Mouse (Mus musculus) CH12.LX (cell line): ENCODE measurements around the gene Cdk14.

ENCODE experiments used
- CTCF ChIP-seq, 2 experiments: IDR thresholded peaks in 1 of 2; conservative IDR thresholded peaks in 1 of 2; 2 replicates each; pipeline ENCODE4 v1.5.1; 2011 to 2012; ENCODE audit warnings: low read depth in 2 of 2, low read length in 2 of 2, improper control_type of control experiment in 1 of 2, inconsistent platforms in 1 of 2, mild to moderate bottlenecking in 1 of 2, moderate library complexity in 1 of 2
- E2F4 ChIP-seq: IDR thresholded peaks from 2 replicates; pipeline ENCODE4 v1.6.1; 2011; ENCODE audit warnings: low read depth, low read length, improper control_type of control experiment; ENCODE audit not compliant: insufficient replicate concordance
- ELF1 ChIP-seq: IDR thresholded peaks from 2 replicates; pipeline ENCODE4 v1.6.1; 2014; ENCODE audit warnings: low read depth, mild to moderate bottlenecking, inconsistent platforms, low read length, improper control_type of control experiment
- EP300 ChIP-seq: IDR thresholded peaks from 2 replicates; pipeline ENCODE4 v1.6.1; 2011; ENCODE audit warnings: low read length, improper control_type of control experiment
- IRF4 ChIP-seq: IDR thresholded peaks from 2 replicates; pipeline ENCODE4 v1.6.1; 2014; ENCODE audit warnings: low read depth, mild to moderate bottlenecking, inconsistent platforms, low read length, improper control_type of control experiment
- MAX ChIP-seq: IDR thresholded peaks from 2 replicates; pipeline ENCODE4 v1.6.1; 2011; ENCODE audit warnings: low read length, improper control_type of control experiment
- MXI1 ChIP-seq: IDR thresholded peaks from 2 replicates; pipeline ENCODE4 v1.6.1; 2011; ENCODE audit warnings: mild to moderate bottlenecking, low read depth, low read length, improper control_type of control experiment
- POLR2A ChIP-seq: IDR thresholded peaks from 2 replicates; pipeline ENCODE4 v1.6.1; 2011; ENCODE audit warnings: low read depth, mild to moderate bottlenecking, improper control_type of control experiment, low read length
- POLR2AphosphoS2 ChIP-seq: IDR thresholded peaks from 2 replicates; pipeline ENCODE4 v1.6.1; 2011; ENCODE audit warnings: low read depth, low read length, improper control_type of control experiment
- USF1 ChIP-seq: IDR thresholded peaks from 2 replicates; pipeline ENCODE4 v1.6.1; 2014; ENCODE audit warnings: low read depth, mild to moderate bottlenecking, inconsistent platforms, low read length, improper control_type of control experiment
- ZMIZ1 ChIP-seq: IDR thresholded peaks from 2 replicates; pipeline ENCODE4 v1.6.1; 2012; ENCODE audit warnings: low read depth, mild to moderate bottlenecking, inconsistent platforms, low read length, improper control_type of control experiment

DNA sequence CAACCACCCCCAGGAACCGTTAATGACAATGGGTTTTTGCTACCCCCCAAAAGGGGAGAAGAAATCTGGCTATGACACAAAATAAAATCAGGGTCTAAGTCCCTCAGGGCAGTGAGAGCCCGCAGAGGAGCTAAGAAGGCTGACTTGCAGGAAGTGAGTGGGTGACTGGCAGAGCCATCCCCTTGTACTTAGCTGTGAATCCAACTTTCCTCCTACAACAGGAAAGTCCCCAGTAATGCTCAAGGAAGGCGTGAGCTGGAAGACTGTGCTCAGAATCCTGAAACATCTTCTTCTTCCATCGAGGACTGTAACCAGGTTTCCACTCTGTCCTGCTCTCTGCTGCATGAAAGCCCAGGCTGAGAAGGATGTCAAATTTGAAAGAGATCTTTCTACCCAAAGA, 502.8 kb downstream of the Cdk14 start:
- no peak for TF ChIP-seq MXI1
- TF ChIP-seq CTCF (conservative IDR thresholded peaks at IDR 0.05 in 1 of 2, IDR thresholded peaks at IDR 0.05 in 1 of 2; ENCODE audit: low read depth in 2 of 2, low read length in 2 of 2), result no peak
- TF ChIP-seq EP300, result no peak
- TF ChIP-seq MAX, result no peak
- TF ChIP-seq ELF1, result no peak
- TF ChIP-seq POLR2A, result no peak
- no peak for TF ChIP-seq E2F4
- no peak for TF ChIP-seq USF1
- TF ChIP-seq IRF4, result no peak
- TF ChIP-seq POLR2AphosphoS2, result no peak
- TF ChIP-seq ZMIZ1, result no peak
